Mouse (Mus musculus) stomach, postnatal 0 days (tissue): ENCODE measurements at regions not wholly inside any gene's neighbourhood (a gene's known extent, or its start where the extent isn't known, plus 50 kb on each side); places are given as distances from the start of the nearest gene placed in this dataset.

Experiments used
- CTCF ChIP-seq: IDR thresholded peaks from 2 replicates; pipeline ENCODE4 v1.5.1; 2016; ENCODE audit warnings: antibody characterized with exemption, low read depth, mild to moderate bottlenecking, moderate library complexity
- EP300 ChIP-seq: optimal IDR thresholded peaks from 2 replicates; pipeline ENCODE3; 2016; ENCODE audit warnings: antibody characterized with exemption

DNA sequence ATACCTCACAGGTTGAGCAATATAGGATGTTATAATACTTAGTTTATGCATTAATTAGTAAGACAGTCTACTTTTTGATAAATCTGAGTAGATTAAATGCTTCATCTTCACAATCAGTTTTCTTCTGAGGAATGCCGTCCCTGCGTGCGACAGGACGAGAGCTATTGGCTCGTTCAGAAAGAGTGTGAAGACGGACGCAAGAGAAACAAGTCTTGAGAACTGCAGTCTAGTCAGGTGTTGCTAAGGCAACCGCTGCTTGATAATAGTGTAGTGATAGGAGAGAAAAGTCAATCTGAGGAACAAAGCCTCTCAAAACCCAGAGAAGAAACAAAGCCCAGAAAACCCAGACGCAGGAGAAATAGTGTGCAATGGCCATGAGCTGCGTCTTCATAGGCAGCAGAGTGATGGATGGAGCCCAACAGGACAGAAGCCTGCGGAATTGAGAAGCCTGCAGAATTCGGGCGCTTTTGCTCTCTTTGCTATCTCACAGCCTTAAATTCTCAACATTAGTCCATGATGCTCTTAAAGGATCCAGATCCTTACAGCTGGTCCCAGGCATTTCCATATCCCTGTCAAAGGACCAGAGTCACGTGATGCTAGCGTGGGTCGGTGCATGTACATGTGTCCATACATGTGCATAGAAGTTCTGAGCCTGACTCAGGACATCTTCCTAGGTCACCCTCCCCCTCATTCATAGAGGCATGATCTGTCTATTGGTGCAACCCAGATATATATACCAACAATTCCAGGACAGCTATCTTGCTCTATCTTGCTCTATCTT, 366.7 kb downstream of the Lrriq3 start:
- no peak for TF ChIP-seq CTCF
- TF ChIP-seq EP300, result no peak
